Mouse (Mus musculus) midbrain, postnatal 0 days (tissue): ENCODE results near the gene Lyst. TPM values are rescaled to one million over a fixed set of nuclear protein-coding genes. Genes with fewer than 3 reads are reported as not detected.
"Not testable (repeated sequence)": the region's sequence is repeated elsewhere in the genome, so short reads cannot be mapped to it uniquely, and the experiment has no call there.

Experiments used
- ATAC-seq: fragments of 200-750 bp; cut with Nextera tagmentation; 2 replicates; pipeline ENCODE4 v1.8.0; 2017; ENCODE audit warnings: moderate number of reproducible peaks, mild to moderate bottlenecking, moderate TSS enrichment, moderate library complexity; ENCODE audit not compliant: low FRiP score
- DNase-seq: peaks from one replicate; pipeline ENCODE4 v3.0.0-alpha.2; 2015; ENCODE audit warnings: low spot score
- H3K27ac ChIP-seq: fragments of 300-500 bp; sonication (generic); 2 replicates; pipeline ENCODE4 v1.5.1; 2014; ENCODE audit warnings: low read depth, mild to moderate bottlenecking, low read length, mixed read lengths
- H3K27me3 ChIP-seq: fragments of 300-500 bp; sonication (generic); 2 replicates; pipeline ENCODE4 v1.6.1; 2014; ENCODE audit warnings: low read length, control low read depth, mixed read lengths; ENCODE audit not compliant: insufficient read depth
- H3K36me3 ChIP-seq: fragments of 300-500 bp; sonication (generic); 2 replicates; pipeline ENCODE4 v1.6.1; 2014; ENCODE audit warnings: low read length, control low read depth, mixed read lengths; ENCODE audit not compliant: insufficient read depth
- H3K4me1 ChIP-seq: fragments of 300-500 bp; sonication (generic); 2 replicates; pipeline ENCODE4 v1.6.1; 2014; ENCODE audit warnings: mild to moderate bottlenecking, control low read depth, antibody characterized with exemption, low read length, mixed read lengths; ENCODE audit not compliant: insufficient read depth
- H3K4me2 ChIP-seq: fragments of 300-500 bp; sonication (generic); 2 replicates; pipeline ENCODE4 v1.6.1; 2014; ENCODE audit warnings: low read depth, mild to moderate bottlenecking, low read length, mixed read lengths; ENCODE audit not compliant: poor library complexity, severe bottlenecking
- H3K4me3 ChIP-seq: fragments of 300-500 bp; sonication (generic); 2 replicates; pipeline ENCODE4 v1.5.1; 2014; ENCODE audit warnings: low read depth, mild to moderate bottlenecking, low read length, moderate library complexity
- H3K9ac ChIP-seq: fragments of 300-500 bp; sonication (generic); replicated peaks from 2 replicates; pipeline ENCODE4 v1.6.1; 2014; ENCODE audit warnings: mild to moderate bottlenecking, low read length, moderate library complexity, mixed read lengths; ENCODE audit not compliant: poor library complexity, severe bottlenecking
- H3K9me3 ChIP-seq: fragments of 300-500 bp; sonication (generic); 2 replicates; pipeline ENCODE4 v1.6.1; 2016; ENCODE audit warnings: low read length, control low read depth
- CTCF ChIP-seq: IDR thresholded peaks from 2 replicates; pipeline ENCODE4 v1.5.1; 2016; ENCODE audit warnings: antibody characterized with exemption, mild to moderate bottlenecking
- WGBS: fragments of 180-500 bp; shearing (Covaris S2); extraction: QIAGEN DNeasy Blood & Tissue Kit; methylation state at CpG from one replicate; pipeline ENCODE4 v1.1.7; 2014; 5-methylcytosine and 5-hydroxymethylcytosine counted together
- polyA plus RNA-seq: library from polyadenylated mRNA; unstranded; fragments of >200 nt; fragmentation: Nextera tagmentation; extraction: Ambion mirVana; gene quantifications from 2 replicates; pipeline ENCODE4 v1.2.1, GENCODE M21; 2015
- total RNA-seq: library from RNA; depleted of rRNA; stranded (reverse); fragments of >200 nt; gene quantifications from 2 replicates; pipeline ENCODE4 v1.2.3, GENCODE M21; 2014

Lyst gene
- total and polyA plus RNA-seq, 2 experiments from 2014 or later: 5.2 to 15.9 TPM

- WGBS: 51% methylated on average over 6 of the region's 6 CpGs
- H3K4me3 ChIP-seq: no peak overlapping the region
- no peak overlapping the region for H3K4me2 ChIP-seq
- peaks cover 8% of the 10 kb centered on the region for H3K36me3 ChIP-seq
- TF ChIP-seq CTCF: peak; percentile 49
- ATAC-seq (no peak), DNase-seq (peak; percentile 21)
- H3K9ac ChIP-seq: no peak overlapping the region
- H3K9me3 ChIP-seq: no peaks in the 10 kb centered on the region
- H3K4me1 ChIP-seq: no peaks in the 10 kb centered on the region
- no peaks in the 10 kb centered on the region for H3K27me3 ChIP-seq
- no peak overlapping the region for H3K27ac ChIP-seq
Observed at GRCm38 (mm10) chr13:13681642-13682041, 91.4 kb downstream of the Lyst start.

DNA sequence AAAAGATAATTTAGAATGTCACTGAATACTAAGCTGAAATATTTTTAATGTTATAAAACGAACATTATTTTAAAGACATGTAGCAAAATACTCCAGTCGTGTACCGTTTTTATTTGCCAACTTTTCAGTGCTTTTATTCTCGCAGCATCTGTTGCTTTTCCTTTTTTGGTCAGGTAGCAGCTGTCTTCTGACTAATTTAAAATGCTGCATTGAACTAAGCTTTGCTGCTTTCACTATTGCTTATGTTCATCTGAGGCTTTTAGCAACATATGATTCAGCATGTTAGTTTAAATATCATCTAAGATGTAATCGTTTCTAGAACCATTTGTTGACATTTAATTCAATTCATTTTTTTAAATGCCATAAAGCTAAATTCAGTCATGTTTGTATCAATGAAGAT, 113.3 kb downstream of the Lyst start:
- no peaks in the 10 kb centered on the region for H3K27me3 ChIP-seq
- ATAC-seq (no peak), DNase-seq (no peak)
- H3K27ac ChIP-seq: no peak overlapping the region
- H3K9me3 ChIP-seq: no peaks in the 10 kb centered on the region
- no peaks in the 10 kb centered on the region for H3K4me1 ChIP-seq
- 86% methylated on average over 5 of the region's 5 CpGs for WGBS
- peaks cover 3% of the 10 kb centered on the region for H3K36me3 ChIP-seq
- no peak overlapping the region for H3K9ac ChIP-seq
- no peak overlapping the region for H3K4me3 ChIP-seq
- no peak for TF ChIP-seq CTCF
- no peak overlapping the region for H3K4me2 ChIP-seq

DNA sequence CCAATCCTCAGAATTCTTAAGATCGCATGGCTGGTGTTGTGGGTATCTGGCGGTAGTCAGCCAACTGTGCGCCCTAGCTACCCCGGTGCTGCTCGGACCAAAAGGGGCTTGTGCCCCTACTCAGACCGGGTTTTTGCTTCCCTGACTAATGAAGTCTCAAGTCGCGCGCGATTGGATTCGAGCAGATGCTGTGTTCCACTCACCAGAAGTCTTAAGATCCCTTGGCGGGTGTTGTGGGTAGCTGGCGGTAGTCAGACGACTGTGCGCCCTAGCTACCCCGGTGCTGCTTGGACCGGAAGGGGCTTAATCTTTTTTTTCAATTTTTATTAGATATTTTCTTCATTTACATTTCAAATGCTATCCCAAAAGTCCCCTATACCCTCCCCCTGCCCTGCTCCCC, 131.2 kb downstream of the Lyst start:
- not testable (repeated sequence) for H3K4me2 ChIP-seq, H3K9ac ChIP-seq, H3K27ac ChIP-seq, H3K4me3 ChIP-seq, H3K27me3 ChIP-seq, DNase-seq, H3K4me1 ChIP-seq, ATAC-seq, H3K36me3 ChIP-seq, H3K9me3 ChIP-seq
- 96% methylated on average over 17 of the region's 17 CpGs for WGBS

- WGBS: 82% methylated on average over 3 of the region's 3 CpGs
- no peak for ATAC-seq
- TF ChIP-seq CTCF: no peak
Observed at GRCm38 (mm10) chr13:13723293-13723692, 133.1 kb downstream of the Lyst start.

DNA sequence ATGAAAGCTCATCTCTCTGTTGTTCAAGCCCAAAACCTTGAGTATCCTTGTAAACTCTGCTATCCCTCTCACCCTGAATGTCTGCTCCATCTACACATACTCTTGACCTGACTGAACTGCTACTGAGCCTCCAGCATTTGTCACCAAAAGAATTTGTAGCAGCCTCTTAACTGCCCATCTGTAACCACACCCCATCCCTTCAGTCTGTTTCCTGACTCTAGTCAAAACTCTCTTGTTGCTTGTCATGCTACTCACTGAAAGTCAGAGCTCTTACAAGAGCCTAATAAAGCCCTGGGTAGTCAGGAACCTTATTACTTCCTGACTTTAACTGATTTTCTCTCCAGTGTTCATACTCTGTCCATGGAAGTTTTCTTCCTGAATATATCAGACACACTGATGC, 133.6 kb downstream of the Lyst start:
- DNase-seq (no peak), ATAC-seq (no peak)
- Histone ChIP-seq H3K4me1 (no peaks in the 10 kb centered on the region), H3K27ac (no peak overlapping the region), H3K4me3 (no peak overlapping the region), H3K4me2 (no peak overlapping the region), H3K27me3 (no peaks in the 10 kb centered on the region), H3K9me3 (no peaks in the 10 kb centered on the region), H3K9ac (no peak overlapping the region), H3K36me3 (no peaks in the 10 kb centered on the region)
- TF ChIP-seq CTCF: no peak

More at GRCm38 (mm10) chr13:13723293-13723692, 133.1 kb downstream of the Lyst start:
- no peak for DNase-seq
- H3K27ac ChIP-seq: no peak overlapping the region
- H3K4me1 ChIP-seq: no peaks in the 10 kb centered on the region
- H3K27me3 ChIP-seq: no peaks in the 10 kb centered on the region
- no peaks in the 10 kb centered on the region for H3K9me3 ChIP-seq
- H3K4me3 ChIP-seq: no peak overlapping the region
- no peak overlapping the region for H3K4me2 ChIP-seq
- H3K9ac ChIP-seq: no peak overlapping the region
- H3K36me3 ChIP-seq: no peaks in the 10 kb centered on the region

GRCm38 (mm10) chr13:13739232-13739631, 149.0 kb downstream of the Lyst start:
- ATAC-seq (no peak), DNase-seq (no peak)
- no peaks in the 10 kb centered on the region for H3K27me3 ChIP-seq
- H3K4me1 ChIP-seq: no peaks in the 10 kb centered on the region
- no peak for TF ChIP-seq CTCF
- H3K4me3 ChIP-seq: no peak overlapping the region
- H3K36me3 ChIP-seq: peaks cover 16% of the 10 kb centered on the region
- no peaks in the 10 kb centered on the region for H3K9me3 ChIP-seq
- 96% methylated on average over 4 of the region's 4 CpGs for WGBS
- H3K4me2 ChIP-seq: no peak overlapping the region
- H3K9ac ChIP-seq: no peak overlapping the region
- H3K27ac ChIP-seq: no peak overlapping the region
